Mouse (Mus musculus) retina, adult 2 months (tissue): ENCODE measurements around the gene Gabrr1.

Experiments used
- DNase-seq: peaks from one replicate; pipeline ENCODE4 v3.0.0-alpha.2; 2012; ENCODE audit warnings: low read depth, low spot score

The Gabrr1 gene

GRCm38 (mm10) chr4:33208881-33209841 lies 76.8 kb downstream of the Gabrr1 start, which contains the start of gene Srsf12:
TSS of gene Srsf12 (plus strand) at chr4:33208991.
- no peak for DNase-seq
